Mouse (Mus musculus) midbrain, postnatal 0 days (tissue): ENCODE measurements around the gene Gm21488. TPM values are rescaled to one million over a fixed set of nuclear protein-coding genes. Genes with fewer than 3 reads are reported as not detected.
"Not testable (repeated sequence)": the region's sequence is repeated elsewhere in the genome, so short reads cannot be mapped to it uniquely, and the experiment has no call there.

Experiments
- ATAC-seq: fragments of 200-750 bp; cut with Nextera tagmentation; 2 replicates; pipeline ENCODE4 v1.8.0; 2017; ENCODE audit warnings: moderate number of reproducible peaks, mild to moderate bottlenecking, moderate TSS enrichment, moderate library complexity; ENCODE audit not compliant: low FRiP score
- DNase-seq: peaks from one replicate; pipeline ENCODE4 v3.0.0-alpha.2; 2015; ENCODE audit warnings: low spot score
- H3K27ac ChIP-seq: fragments of 300-500 bp; sonication (generic); 2 replicates; pipeline ENCODE4 v1.5.1; 2014; ENCODE audit warnings: low read depth, mild to moderate bottlenecking, low read length, mixed read lengths
- H3K27me3 ChIP-seq: fragments of 300-500 bp; sonication (generic); 2 replicates; pipeline ENCODE4 v1.6.1; 2014; ENCODE audit warnings: low read length, control low read depth, mixed read lengths; ENCODE audit not compliant: insufficient read depth
- H3K36me3 ChIP-seq: fragments of 300-500 bp; sonication (generic); 2 replicates; pipeline ENCODE4 v1.6.1; 2014; ENCODE audit warnings: low read length, control low read depth, mixed read lengths; ENCODE audit not compliant: insufficient read depth
- H3K4me1 ChIP-seq: fragments of 300-500 bp; sonication (generic); 2 replicates; pipeline ENCODE4 v1.6.1; 2014; ENCODE audit warnings: mild to moderate bottlenecking, control low read depth, antibody characterized with exemption, low read length, mixed read lengths; ENCODE audit not compliant: insufficient read depth
- H3K4me2 ChIP-seq: fragments of 300-500 bp; sonication (generic); 2 replicates; pipeline ENCODE4 v1.6.1; 2014; ENCODE audit warnings: low read depth, mild to moderate bottlenecking, low read length, mixed read lengths; ENCODE audit not compliant: poor library complexity, severe bottlenecking
- H3K4me3 ChIP-seq: fragments of 300-500 bp; sonication (generic); 2 replicates; pipeline ENCODE4 v1.5.1; 2014; ENCODE audit warnings: low read depth, mild to moderate bottlenecking, low read length, moderate library complexity
- H3K9ac ChIP-seq: fragments of 300-500 bp; sonication (generic); replicated peaks from 2 replicates; pipeline ENCODE4 v1.6.1; 2014; ENCODE audit warnings: mild to moderate bottlenecking, low read length, moderate library complexity, mixed read lengths; ENCODE audit not compliant: poor library complexity, severe bottlenecking
- H3K9me3 ChIP-seq: fragments of 300-500 bp; sonication (generic); 2 replicates; pipeline ENCODE4 v1.6.1; 2016; ENCODE audit warnings: low read length, control low read depth
- WGBS: fragments of 180-500 bp; shearing (Covaris S2); extraction: QIAGEN DNeasy Blood & Tissue Kit; methylation state at CpG from one replicate; pipeline ENCODE4 v1.1.7; 2014; 5-methylcytosine and 5-hydroxymethylcytosine counted together
- polyA plus RNA-seq: library from polyadenylated mRNA; unstranded; fragments of >200 nt; fragmentation: Nextera tagmentation; extraction: Ambion mirVana; gene quantifications from 2 replicates; pipeline ENCODE4 v1.2.1, GENCODE M21; 2015
- total RNA-seq: library from RNA; depleted of rRNA; stranded (reverse); fragments of >200 nt; gene quantifications from 2 replicates; pipeline ENCODE4 v1.2.3, GENCODE M21; 2014; rRNA removed

Gm21488 gene
- total RNA-seq = not detected in 2 replicates
- polyA plus RNA-seq = not detected in 2 replicates

GRCm38 (mm10) chrY:27521820-27522219 lies at the start of gene Gm21488:
TSS of gene Gm21488 (minus strand) at chrY:27521920.
- DNase-seq, H3K9ac ChIP-seq, H3K4me1 ChIP-seq, ATAC-seq, H3K4me3 ChIP-seq, H3K9me3 ChIP-seq, H3K27me3 ChIP-seq, H3K36me3 ChIP-seq, H3K4me2 ChIP-seq, H3K27ac ChIP-seq: not testable (repeated sequence)
- no CpG with 5 or more reads among the region's 5 CpGs for WGBS
